Mouse (Mus musculus): ENCODE data around the gene Tmc7.

The Tmc7 gene

GRCm38 (mm10) chr7:118590726-118591305, 6.3 kb upstream of the Tmc7 start:
- no peak for ATAC-seq (ENCODE audit: insufficient number of reproducible peaks, low FRiP score, low TSS enrichment)

GRCm38 (mm10) chr7:118585856-118586255, 1.3 kb upstream of the Tmc7 start:
- peak; percentile 75 for ATAC-seq (ENCODE audit: insufficient number of reproducible peaks, low FRiP score, low TSS enrichment)

- ATAC-seq (ENCODE audit: insufficient number of reproducible peaks, low FRiP score, low TSS enrichment): no peak
Measured at GRCm38 (mm10) chr7:118584926-118585325, 390 bp upstream of the Tmc7 start.

GRCm38 (mm10) chr7:118583821-118584220, 715 bp downstream of the Tmc7 start:
- no peak for ATAC-seq (ENCODE audit: insufficient number of reproducible peaks, low FRiP score, low TSS enrichment)

GRCm38 (mm10) chr7:118579938-118580337, 4.6 kb downstream of the Tmc7 start:
- ATAC-seq (ENCODE audit: insufficient number of reproducible peaks, low FRiP score, low TSS enrichment): no peak

GRCm38 (mm10) chr7:118578269-118578668, 6.3 kb downstream of the Tmc7 start:
- ATAC-seq (ENCODE audit: insufficient number of reproducible peaks, low FRiP score, low TSS enrichment): no peak

- ATAC-seq (ENCODE audit: insufficient number of reproducible peaks, low FRiP score, low TSS enrichment): no peak
Measured at GRCm38 (mm10) chr7:118572039-118572438, 12.5 kb downstream of the Tmc7 start.

- ATAC-seq (ENCODE audit: insufficient number of reproducible peaks, low FRiP score, low TSS enrichment): no peak
Measured at GRCm38 (mm10) chr7:118571350-118571749, 13.2 kb downstream of the Tmc7 start.

- no peak for ATAC-seq (ENCODE audit: insufficient number of reproducible peaks, low FRiP score, low TSS enrichment)
Measured at GRCm38 (mm10) chr7:118569121-118569543, 15.4 kb downstream of the Tmc7 start.

- ATAC-seq (ENCODE audit: insufficient number of reproducible peaks, low FRiP score, low TSS enrichment): no peak
Measured at GRCm38 (mm10) chr7:118554290-118554689, 30.2 kb downstream of the Tmc7 start.

GRCm38 (mm10) chr7:118553881-118554280, 30.7 kb downstream of the Tmc7 start:
- no peak for ATAC-seq (ENCODE audit: insufficient number of reproducible peaks, low FRiP score, low TSS enrichment)

GRCm38 (mm10) chr7:118547451-118547850, 37.1 kb downstream of the Tmc7 start:
- no peak for ATAC-seq (ENCODE audit: insufficient number of reproducible peaks, low FRiP score, low TSS enrichment)

- ATAC-seq (ENCODE audit: insufficient number of reproducible peaks, low FRiP score, low TSS enrichment): no peak
Measured at GRCm38 (mm10) chr7:118544128-118544527, 40.4 kb downstream of the Tmc7 start.

- ATAC-seq (ENCODE audit: insufficient number of reproducible peaks, low FRiP score, low TSS enrichment): no peak
Measured at GRCm38 (mm10) chr7:118535076-118535475, 49.5 kb downstream of the Tmc7 start.

- no peak for ATAC-seq (ENCODE audit: insufficient number of reproducible peaks, low FRiP score, low TSS enrichment)
Measured at GRCm38 (mm10) chr7:118534326-118534725, 50.2 kb downstream of the Tmc7 start.

GRCm38 (mm10) chr7:118533178-118533578, 51.4 kb downstream of the Tmc7 start, which contains the start of gene Coq7:
Coq7 (minus strand) TSS chr7:118533356.
- ATAC-seq (ENCODE audit: insufficient number of reproducible peaks, low FRiP score, low TSS enrichment): peak; percentile 99

GRCm38 (mm10) chr7:118532519-118533177, 51.9 kb downstream of the Tmc7 start:
- ATAC-seq (ENCODE audit: insufficient number of reproducible peaks, low FRiP score, low TSS enrichment): peak; percentile 91

GRCm38 (mm10) chr7:118526967-118527366, 57.6 kb downstream of the Tmc7 start:
- no peak for ATAC-seq (ENCODE audit: insufficient number of reproducible peaks, low FRiP score, low TSS enrichment)

- ATAC-seq (ENCODE audit: insufficient number of reproducible peaks, low FRiP score, low TSS enrichment): no peak
Measured at GRCm38 (mm10) chr7:118522077-118522476, 62.5 kb downstream of the Tmc7 start.

- no peak for ATAC-seq (ENCODE audit: insufficient number of reproducible peaks, low FRiP score, low TSS enrichment)
Measured at GRCm38 (mm10) chr7:118519661-118520060, 64.9 kb downstream of the Tmc7 start.

- ATAC-seq (ENCODE audit: insufficient number of reproducible peaks, low FRiP score, low TSS enrichment): peak; percentile 45; the same call in 1 of the 2 replicates
Measured at GRCm38 (mm10) chr7:118518687-118519086, 65.8 kb downstream of the Tmc7 start.

GRCm38 (mm10) chr7:118517819-118518218, 66.7 kb downstream of the Tmc7 start:
- ATAC-seq (ENCODE audit: insufficient number of reproducible peaks, low FRiP score, low TSS enrichment): no peak

Measured in cerebellum, adult (tissue).